Mouse (Mus musculus) hindbrain, embryonic 11.5 days (tissue): ENCODE measurements around the gene Atp6v0d1. TPM values are rescaled to one million over a fixed set of nuclear protein-coding genes. Genes with fewer than 3 reads are reported as not detected.

ENCODE experiments used
- ATAC-seq: fragments of 200-750 bp; cut with Nextera tagmentation; 2 replicates; pipeline ENCODE4 v1.8.0; 2017; ENCODE audit warnings: mild to moderate bottlenecking, moderate TSS enrichment, moderate library complexity; ENCODE audit not compliant: low FRiP score
- DNase-seq: peaks from one replicate; pipeline ENCODE4 v3.0.0-alpha.2; 2015; ENCODE audit warnings: low spot score
- H3K27ac ChIP-seq: fragments of 300-500 bp; sonication (generic); 2 replicates; pipeline ENCODE4 v1.5.1; 2014; ENCODE audit warnings: mild to moderate bottlenecking, low read depth, low read length
- H3K27me3 ChIP-seq: fragments of 300-500 bp; sonication (generic); 2 replicates; pipeline ENCODE4 v1.6.1; 2014; ENCODE audit warnings: mild to moderate bottlenecking, low read length, moderate library complexity, mixed read lengths; ENCODE audit not compliant: control insufficient read depth, insufficient read depth
- H3K36me3 ChIP-seq: fragments of 300-500 bp; sonication (generic); 2 replicates; pipeline ENCODE4 v1.6.1; 2014; ENCODE audit warnings: mild to moderate bottlenecking, low read length, moderate library complexity, mixed read lengths; ENCODE audit not compliant: control insufficient read depth, insufficient read depth
- H3K4me1 ChIP-seq: fragments of 300-500 bp; sonication (generic); replicated peaks from 2 replicates; pipeline ENCODE4 v1.6.1; 2014; ENCODE audit warnings: low read length, mixed read lengths; ENCODE audit not compliant: control insufficient read depth, insufficient read depth
- H3K4me2 ChIP-seq: fragments of 300-500 bp; sonication (generic); replicated peaks from 2 replicates; pipeline ENCODE4 v1.6.1; 2014; ENCODE audit warnings: mild to moderate bottlenecking, low read depth, low read length
- H3K4me3 ChIP-seq: fragments of 300-500 bp; sonication (generic); 2 replicates; pipeline ENCODE4 v1.5.1; 2014; ENCODE audit warnings: low read depth, low read length
- H3K9ac ChIP-seq: fragments of 300-500 bp; sonication (generic); 2 replicates; pipeline ENCODE4 v1.6.1; 2014; ENCODE audit warnings: low read depth, low read length
- H3K9me3 ChIP-seq: fragments of 300-500 bp; sonication (generic); 2 replicates; pipeline ENCODE4 v1.6.1; 2016; ENCODE audit warnings: low read length; ENCODE audit not compliant: control insufficient read depth
- WGBS: fragments of 180-500 bp; shearing (Covaris S2); extraction: QIAGEN DNeasy Blood & Tissue Kit; methylation state at CpG from one replicate; pipeline ENCODE4 v1.1.7; 2014; 5-methylcytosine and 5-hydroxymethylcytosine counted together
- polyA plus RNA-seq: library from polyadenylated mRNA; unstranded; fragments of >200 nt; fragmentation: Nextera tagmentation; extraction: Ambion mirVana; gene quantifications from 2 replicates; pipeline ENCODE4 v1.2.1, GENCODE M21; 2014

Atp6v0d1 gene
- polyA plus RNA-seq, 1 experiment from 2014 or later: 141 TPM

DNA sequence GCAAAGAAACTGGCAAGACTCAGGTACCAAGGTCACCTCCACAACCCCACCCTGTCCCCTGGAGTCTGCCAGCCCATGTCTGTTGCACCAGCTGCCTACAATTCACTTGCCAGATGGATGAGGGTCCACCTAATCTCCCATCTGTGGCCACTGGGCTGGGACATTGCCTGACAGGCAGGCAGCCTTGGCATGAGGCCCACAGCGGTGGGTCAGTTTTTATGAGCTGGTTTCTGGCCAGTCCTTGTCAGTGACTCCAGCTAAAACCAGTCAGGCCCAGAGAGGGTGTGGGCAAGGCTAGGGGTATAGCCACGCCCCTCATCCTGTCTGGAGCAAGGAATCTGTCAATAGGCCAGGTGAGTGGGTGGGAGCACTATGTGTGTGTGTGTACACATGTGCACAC, 38.7 kb downstream of the Atp6v0d1 start:
- H3K9me3 ChIP-seq: no peaks in the 10 kb centered on the region
- DNase-seq (no peak), ATAC-seq (no peak)
- WGBS: 93% methylated on average over 2 of the region's 2 CpGs
- no peak overlapping the region for H3K9ac ChIP-seq
- H3K4me2 ChIP-seq: no peak overlapping the region
- H3K36me3 ChIP-seq: peaks cover 5% of the 10 kb centered on the region; the same call in 1 of the 2 replicates
- no peaks in the 10 kb centered on the region for H3K27me3 ChIP-seq
- no peak overlapping the region for H3K4me3 ChIP-seq
- H3K4me1 ChIP-seq: no peaks in the 10 kb centered on the region
- H3K27ac ChIP-seq: no peak overlapping the region

DNA sequence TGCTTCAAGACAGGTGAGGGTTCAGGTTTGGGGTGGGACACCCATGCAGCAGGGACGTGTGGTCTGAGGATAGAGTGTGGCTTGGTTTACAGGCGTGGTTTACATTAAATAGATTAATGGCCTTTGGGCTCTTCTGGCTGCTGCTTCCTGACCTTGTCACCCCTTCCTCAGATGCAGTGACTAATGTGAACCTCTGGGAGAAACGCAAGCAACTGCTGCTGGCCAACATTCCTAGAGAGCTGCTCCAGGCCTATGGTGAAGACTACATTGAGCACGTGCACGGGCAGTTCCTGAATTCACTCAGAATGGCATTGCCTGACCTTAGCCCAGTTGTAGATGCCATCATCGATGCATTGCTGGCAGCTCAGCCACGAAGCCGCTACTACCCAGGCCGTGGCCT, 43.0 kb downstream of the Atp6v0d1 start:
- no peak for ATAC-seq
- Histone ChIP-seq H3K4me2 (no peak overlapping the region), H3K4me3 (no peak overlapping the region), H3K27me3 (peaks cover 2% of the 10 kb centered on the region; the same call in 1 of the 2 replicates), H3K9me3 (no peaks in the 10 kb centered on the region), H3K27ac (no peak overlapping the region), H3K9ac (no peak overlapping the region), H3K36me3 (peaks cover 5% of the 10 kb centered on the region; the same call in 1 of the 2 replicates), H3K4me1 (peaks cover 19% of the 10 kb centered on the region)
- DNase-seq: no peak
- 83% methylated on average over 9 of the region's 9 CpGs for WGBS

DNA sequence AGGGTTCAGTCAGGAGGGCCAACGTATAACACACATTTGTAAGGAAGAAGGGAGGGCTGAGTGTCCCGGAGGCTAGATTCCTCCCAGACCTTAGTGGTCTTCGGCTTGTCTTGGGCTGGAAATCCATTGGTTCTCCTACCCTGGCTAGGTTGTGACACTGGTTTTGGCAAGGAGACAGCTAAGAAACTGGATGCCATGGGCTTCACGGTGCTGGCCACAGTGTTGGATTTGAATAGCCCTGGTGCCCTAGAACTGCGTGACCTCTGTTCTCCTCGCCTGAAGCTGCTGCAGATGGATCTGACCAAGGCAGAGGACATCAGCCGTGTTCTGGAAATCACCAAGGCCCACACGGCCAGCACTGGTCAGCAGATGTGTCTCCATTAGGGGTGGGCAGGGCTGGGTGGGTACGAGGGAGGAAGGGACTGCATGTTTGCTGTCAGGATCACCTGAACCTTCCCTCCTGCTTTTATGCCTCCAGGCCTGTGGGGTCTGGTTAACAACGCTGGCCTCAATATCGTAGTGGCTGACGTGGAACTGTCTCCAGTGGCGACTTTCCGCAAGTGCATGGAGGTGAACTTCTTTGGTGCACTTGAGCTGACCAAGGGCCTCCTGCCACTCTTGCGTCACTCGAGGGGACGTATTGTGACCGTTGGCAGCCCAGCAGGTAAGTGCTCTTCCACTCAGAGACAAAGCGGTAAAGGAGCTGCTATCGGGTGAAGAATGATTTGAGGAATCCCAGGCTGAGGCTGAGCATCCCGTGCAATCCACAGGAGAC, 43.7 kb downstream of the Atp6v0d1 start:
- WGBS: 86% methylated on average over 21 of the region's 21 CpGs
- ATAC-seq (no peak), DNase-seq (no peak)
- peaks cover 5% of the 10 kb centered on the region; the same call in 1 of the 2 replicates for H3K36me3 ChIP-seq
- peaks cover 19% of the 10 kb centered on the region for H3K4me1 ChIP-seq
- no peaks in the 10 kb centered on the region for H3K9me3 ChIP-seq
- H3K27ac ChIP-seq: no peak overlapping the region
- no peak overlapping the region for H3K9ac ChIP-seq
- no peak overlapping the region for H3K4me2 ChIP-seq
- peaks cover 2% of the 10 kb centered on the region; the same call in 1 of the 2 replicates for H3K27me3 ChIP-seq
- H3K4me3 ChIP-seq: no peak overlapping the region

DNA sequence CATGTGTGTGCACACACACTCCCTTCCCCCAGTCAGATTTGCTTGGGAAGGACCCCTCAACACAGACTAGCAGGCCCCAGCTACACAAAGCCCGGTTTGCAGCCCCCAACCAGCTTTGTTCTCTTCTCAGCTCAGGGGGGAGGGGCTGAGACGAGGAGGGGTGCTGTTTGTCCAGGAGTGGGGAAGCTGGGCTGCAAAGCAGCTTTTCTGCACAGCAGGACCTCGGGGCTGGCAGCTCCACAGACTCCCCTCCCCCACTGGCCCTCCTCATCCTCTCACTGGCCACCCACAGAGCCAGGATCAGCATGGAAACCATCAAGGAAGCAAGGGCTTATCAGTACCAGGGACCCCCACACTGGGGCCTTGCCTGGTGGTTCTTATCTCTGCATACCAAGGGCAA, 44.8 kb downstream of the Atp6v0d1 start:
- peaks cover 2% of the 10 kb centered on the region; the same call in 1 of the 2 replicates for H3K27me3 ChIP-seq
- peaks cover 5% of the 10 kb centered on the region; the same call in 1 of the 2 replicates for H3K36me3 ChIP-seq
- DNase-seq: peak; percentile 62
- ATAC-seq: peak; percentile 43; the same call in 1 of the 2 replicates
- peak overlapping the region; percentile 58 for H3K27ac ChIP-seq
- WGBS: 0% methylated on average over 3 of the region's 3 CpGs
- H3K4me3 ChIP-seq: peak overlapping the region; percentile 12; the same call in 1 of the 2 replicates
- H3K4me2 ChIP-seq: peak overlapping the region; percentile 95
- no peaks in the 10 kb centered on the region for H3K9me3 ChIP-seq
- H3K9ac ChIP-seq: peak overlapping the region; percentile 47
- H3K4me1 ChIP-seq: peaks cover 23% of the 10 kb centered on the region

- Histone ChIP-seq H3K27ac (peak overlapping the region; percentile 58), H3K4me3 (peak overlapping the region; percentile 12; the same call in 1 of the 2 replicates), H3K27me3 (peaks cover 2% of the 10 kb centered on the region; the same call in 1 of the 2 replicates), H3K9me3 (no peaks in the 10 kb centered on the region), H3K4me2 (peak overlapping the region; percentile 95), H3K4me1 (peaks cover 23% of the 10 kb centered on the region), H3K36me3 (peaks cover 5% of the 10 kb centered on the region; the same call in 1 of the 2 replicates), H3K9ac (peak overlapping the region; percentile 47)
- DNase-seq (peak; percentile 35), ATAC-seq (no peak)
- WGBS: 23% methylated on average over 5 of the region's 5 CpGs
These were observed 45.3 kb downstream of the Atp6v0d1 start for GRCm38 (mm10) chr8:105520521-105520920.

DNA sequence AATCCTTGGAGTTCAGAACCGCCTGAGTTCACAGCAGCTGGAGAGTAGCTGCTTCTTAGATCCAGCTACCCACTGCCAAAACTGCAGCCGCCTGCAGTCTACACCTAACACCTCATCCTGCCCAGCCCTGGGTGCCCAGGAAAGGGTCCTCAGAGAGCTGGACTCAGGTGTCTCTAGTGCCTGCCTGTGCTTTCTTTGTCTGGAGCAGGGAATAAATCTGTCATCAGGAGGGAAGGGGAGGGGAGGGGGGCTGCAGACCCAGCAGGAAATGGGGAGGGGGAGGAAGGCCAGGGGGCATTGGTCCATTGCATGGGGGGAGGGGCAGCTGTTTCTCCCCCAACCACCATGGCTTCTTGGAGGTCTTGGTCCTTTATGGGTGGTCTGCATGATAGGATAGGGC, 46.3 kb downstream of the Atp6v0d1 start:
- WGBS: 3% methylated on average over 2 of the region's 2 CpGs
- Histone ChIP-seq H3K36me3 (peaks cover 5% of the 10 kb centered on the region; the same call in 1 of the 2 replicates), H3K27ac (peak overlapping the region; percentile 39; the same call in 1 of the 2 replicates), H3K4me3 (peak overlapping the region; percentile 56), H3K9ac (peak overlapping the region; percentile 84), H3K4me2 (peak overlapping the region; percentile 95), H3K27me3 (peaks cover 2% of the 10 kb centered on the region; the same call in 1 of the 2 replicates), H3K9me3 (no peaks in the 10 kb centered on the region), H3K4me1 (peaks cover 23% of the 10 kb centered on the region)
- DNase-seq: peak; percentile 40
- no peak for ATAC-seq

- WGBS: under 1% methylated on average over 66 of the region's 68 CpGs
These were observed 47.2 kb downstream of the Atp6v0d1 start, which contains the start of gene Hsd11b2 for GRCm38 (mm10) chr8:105518436-105519313. Hsd11b2 (plus strand) TSS chr8:105518755.

DNA sequence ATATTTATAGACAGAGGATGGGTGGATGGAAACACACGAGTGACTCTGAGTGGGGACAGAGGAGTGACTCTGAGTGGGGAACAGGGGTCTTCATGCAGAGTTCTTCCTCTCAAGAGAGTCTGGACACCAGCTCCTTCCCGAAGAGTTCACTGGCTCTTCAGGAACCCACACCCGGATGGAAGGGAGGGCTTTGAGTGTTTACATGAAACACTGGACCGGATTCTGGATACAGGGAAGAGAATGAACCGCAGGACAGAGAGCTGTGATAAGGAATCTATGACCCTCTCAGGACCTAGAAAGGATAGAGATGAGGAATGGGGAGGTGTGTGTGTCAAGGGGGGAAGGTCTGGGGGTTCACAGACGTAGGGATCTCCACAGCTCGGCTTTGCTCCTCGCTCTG, 48.5 kb downstream of the Atp6v0d1 start:
- DNase-seq (no peak), ATAC-seq (no peak)
- 49% methylated on average over 8 of the region's 8 CpGs for WGBS
- no peak overlapping the region for H3K9ac ChIP-seq
- no peak overlapping the region for H3K4me2 ChIP-seq
- no peaks in the 10 kb centered on the region for H3K36me3 ChIP-seq
- no peak overlapping the region for H3K4me3 ChIP-seq
- peaks cover 23% of the 10 kb centered on the region for H3K4me1 ChIP-seq
- H3K27me3 ChIP-seq: peaks cover 2% of the 10 kb centered on the region; the same call in 1 of the 2 replicates
- no peak overlapping the region for H3K27ac ChIP-seq
- H3K9me3 ChIP-seq: no peaks in the 10 kb centered on the region

More at GRCm38 (mm10) chr8:105518436-105519313, 47.2 kb downstream of the Atp6v0d1 start, which contains the start of gene Hsd11b2:
- peak; percentile 75 for DNase-seq
- peaks cover 23% of the 10 kb centered on the region for H3K4me1 ChIP-seq
- peaks cover 2% of the 10 kb centered on the region; the same call in 1 of the 2 replicates for H3K27me3 ChIP-seq
- peak; percentile 68 for ATAC-seq
- peaks cover 5% of the 10 kb centered on the region; the same call in 1 of the 2 replicates for H3K36me3 ChIP-seq
- peak within 1 kb of the TSS; percentile 54 for H3K27ac ChIP-seq
- H3K9me3 ChIP-seq: no peaks in the 10 kb centered on the region
- peak within 1 kb of the TSS; percentile 84 for H3K9ac ChIP-seq
- peak within 1 kb of the TSS; percentile 95 for H3K4me2 ChIP-seq
- H3K4me3 ChIP-seq: peak within 1 kb of the TSS; percentile 56
